Comparison of ENCODE assay signal across 11 mouse cellular contexts in the genomic region with DNA sequence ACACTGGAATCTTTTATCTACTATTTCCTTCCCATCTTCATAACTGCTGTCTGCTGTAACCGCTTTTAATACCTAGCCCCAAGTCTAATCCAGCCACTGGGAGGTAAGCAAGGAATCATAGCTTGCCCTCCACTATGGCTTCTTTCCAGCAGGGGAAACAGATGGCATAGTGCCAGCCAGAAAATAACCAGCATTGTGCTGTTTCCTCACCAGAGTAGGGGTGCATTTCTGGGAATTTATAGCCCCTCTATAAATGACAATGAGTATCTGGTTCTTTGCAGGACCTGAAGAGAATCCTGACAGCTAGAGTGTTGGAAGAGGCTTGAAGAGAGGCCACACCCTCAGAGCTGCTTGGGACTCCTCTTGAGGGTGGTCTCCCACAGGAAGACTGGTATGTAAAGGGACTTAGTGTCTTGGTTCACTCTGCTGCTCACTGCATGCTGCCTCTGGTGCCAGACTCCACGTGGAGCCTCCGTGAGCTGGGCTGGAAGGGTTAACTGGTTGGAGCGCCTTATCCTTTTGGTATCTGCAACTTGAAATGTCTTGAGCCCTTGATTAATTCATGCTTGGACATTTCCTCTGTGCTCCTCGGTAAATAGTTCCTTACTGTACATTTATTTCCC. TPM values are rescaled to one million over a fixed set of nuclear protein-coding genes. Genes with fewer than 3 reads are reported as not detected.
DNase-seq lines count a peak whose midpoint lies in the region; ATAC-seq lines count a peak whose summit lies in the region.
"Had no signal": no experiment of that assay in that cellular context is flagged by ENCODE, and none has a peak within 500 bp of the region (broad histone marks: within the 10 kb centered on the region; RNA-seq: fewer than 3 reads in every experiment).

No protein-coding gene starts in this region.

- no peak overlapping the region for H3K4me2 ChIP-seq in heart, embryonic 12.5 days
- no peak overlapping the region for H3K4me2 ChIP-seq in limb, embryonic 12.5 days
- H3K4me2 ChIP-seq in embryonic facial prominence, embryonic 12.5 days (replicated peaks) = peak overlapping the region; percentile 9; the same call in 1 of the 2 replicates
- H3K4me2 ChIP-seq in neural tube, embryonic 15.5 days = no peak overlapping the region

- H3K9ac ChIP-seq in heart, embryonic 12.5 days = no peak overlapping the region
- H3K9ac ChIP-seq in limb, embryonic 12.5 days (replicated peaks) = no peak overlapping the region
- H3K9ac ChIP-seq in embryonic facial prominence, embryonic 12.5 days = no peak overlapping the region
- H3K9ac ChIP-seq in neural tube, embryonic 15.5 days (replicated peaks) = no peak overlapping the region

- no peaks in the 10 kb centered on the region for H3K27me3 ChIP-seq in heart, embryonic 12.5 days (replicated peaks)
- no peaks in the 10 kb centered on the region for H3K27me3 ChIP-seq in limb, embryonic 12.5 days
- no peaks in the 10 kb centered on the region for H3K27me3 ChIP-seq in limb, embryonic 10.5 days (ENCODE audit: low read depth, poor library complexity, severe bottlenecking)
- no peaks in the 10 kb centered on the region for H3K27me3 ChIP-seq in embryonic facial prominence, embryonic 12.5 days
- no peaks in the 10 kb centered on the region for H3K27me3 ChIP-seq in neural tube, embryonic 15.5 days (replicated peaks)

- DNase-seq in heart, postnatal 4 days = no peak
- no peak for DNase-seq in limb, embryonic 10.5 days (ENCODE audit: low spot score)
- no peak for DNase-seq in layer of hippocampus, adult 11-12 months (ENCODE audit: low spot score)
- no peak for DNase-seq in layer of hippocampus, adult 18-20 months (ENCODE audit: low spot score in 2 of 2)
- DNase-seq: cerebellum, postnatal 14 days had no signal

- H3K4me1 ChIP-seq in heart, embryonic 12.5 days (replicated peaks) = peaks cover 67% of the 10 kb centered on the region
- peaks cover 40% of the 10 kb centered on the region for H3K4me1 ChIP-seq in limb, embryonic 12.5 days (replicated peaks)
- H3K4me1 ChIP-seq in limb, embryonic 10.5 days = peaks cover 32% of the 10 kb centered on the region
- H3K4me1 ChIP-seq in embryonic facial prominence, embryonic 12.5 days = peaks cover 27% of the 10 kb centered on the region
- H3K4me1 ChIP-seq in neural tube, embryonic 15.5 days = peaks cover 24% of the 10 kb centered on the region

- no peaks in the 10 kb centered on the region for H3K9me3 ChIP-seq in heart, embryonic 12.5 days (replicated peaks)
- H3K9me3 ChIP-seq in limb, embryonic 12.5 days = no peaks in the 10 kb centered on the region
- H3K9me3 ChIP-seq in limb, embryonic 10.5 days (replicated peaks) = no peaks in the 10 kb centered on the region
- no peaks in the 10 kb centered on the region for H3K9me3 ChIP-seq in embryonic facial prominence, embryonic 12.5 days
- no peaks in the 10 kb centered on the region for H3K9me3 ChIP-seq in neural tube, embryonic 15.5 days (replicated peaks)
- H3K9me3 ChIP-seq: hindbrain, embryonic 10.5 days had no signal

- ATAC-seq in heart, embryonic 12.5 days (ENCODE audit: insufficient number of reproducible peaks, low FRiP score) = no peak
- no peak for ATAC-seq in limb, embryonic 12.5 days (ENCODE audit: insufficient number of reproducible peaks, insufficient read depth, low FRiP score, low TSS enrichment, low read depth)
- 0 out of 2 replicates have a peak, but pooled peaks have one; percentile 53 for ATAC-seq in embryonic facial prominence, embryonic 12.5 days (ENCODE audit: insufficient number of reproducible peaks, insufficient read depth, low FRiP score, low TSS enrichment)
- ATAC-seq in neural tube, embryonic 15.5 days (ENCODE audit: low FRiP score) = 0 out of 2 replicates have a peak, but pooled peaks have one; percentile 42
- ATAC-seq: CD4-positive, CD25-positive, alpha-beta regulatory T cell, adult 4 months had no signal

- H3K4me3 ChIP-seq in heart, embryonic 12.5 days = no peak overlapping the region
- no peak overlapping the region for H3K4me3 ChIP-seq in limb, embryonic 12.5 days (replicated peaks)
- no peak overlapping the region for H3K4me3 ChIP-seq in limb, embryonic 10.5 days
- no peak overlapping the region for H3K4me3 ChIP-seq in embryonic facial prominence, embryonic 12.5 days
- no peak overlapping the region for H3K4me3 ChIP-seq in neural tube, embryonic 15.5 days (replicated peaks)
- H3K4me3 ChIP-seq: hindbrain, embryonic 10.5 days had no signal

- WGBS in heart, embryonic 12.5 days = 52% methylated on average over 5 of the region's 5 CpGs
- 58% methylated on average over 5 of the region's 5 CpGs for WGBS in limb, embryonic 12.5 days
- WGBS in limb, embryonic 10.5 days = 64% methylated on average over 5 of the region's 5 CpGs
- 50% methylated on average over 5 of the region's 5 CpGs for WGBS in embryonic facial prominence, embryonic 12.5 days
- 50% methylated on average over 5 of the region's 5 CpGs for WGBS in neural tube, embryonic 15.5 days

- peak overlapping the region; percentile 40 for H3K27ac ChIP-seq in heart, embryonic 12.5 days (ENCODE audit: poor library complexity, severe bottlenecking)
- peak overlapping the region; percentile 42 for H3K27ac ChIP-seq in limb, embryonic 12.5 days
- no peak overlapping the region for H3K27ac ChIP-seq in limb, embryonic 10.5 days
- H3K27ac ChIP-seq in embryonic facial prominence, embryonic 12.5 days = peak overlapping the region; percentile 76
- no peak overlapping the region for H3K27ac ChIP-seq in neural tube, embryonic 15.5 days (replicated peaks)

- H3K36me3 ChIP-seq in heart, embryonic 12.5 days = peaks cover 13% of the 10 kb centered on the region; the same call in 1 of the 2 replicates
- H3K36me3 ChIP-seq in limb, embryonic 12.5 days = peaks cover 11% of the 10 kb centered on the region; the same call in 1 of the 2 replicates
- H3K36me3 ChIP-seq in limb, embryonic 10.5 days = peaks cover 23% of the 10 kb centered on the region
- H3K36me3 ChIP-seq in embryonic facial prominence, embryonic 12.5 days = no peaks in the 10 kb centered on the region; the same call in 1 of the 2 replicates
- H3K36me3 ChIP-seq in neural tube, embryonic 15.5 days = no peaks in the 10 kb centered on the region
- H3K36me3 ChIP-seq: hindbrain, embryonic 10.5 days had no signal

RNA-seq across cellular contexts. Expression of a gene that starts 49.3 kb away (rescaled TPM):
- 50.0 and 58.0 TPM in 2 replicates for polyA plus RNA-seq in heart, embryonic 12.5 days (2016; fragmentation: Nextera tagmentation; extraction: Ambion mirVana)
- 10 to 100 TPM; 77.6 to 80.1 TPM for total RNA-seq in heart, postnatal 4 days (2021)
- 39.4 and 40.3 TPM in 2 replicates for polyA plus RNA-seq in limb, embryonic 12.5 days (2016; fragmentation: Nextera tagmentation; extraction: Ambion mirVana)
- polyA plus RNA-seq in limb, embryonic 10.5 days (2016; fragmentation: Nextera tagmentation; extraction: Ambion mirVana) = 38.6 and 45.3 TPM in 2 replicates
- 45.1 and 45.6 TPM in 2 replicates for polyA plus RNA-seq in embryonic facial prominence, embryonic 12.5 days (2016; fragmentation: Nextera tagmentation; extraction: Ambion mirVana)
- polyA plus RNA-seq in neural tube, embryonic 15.5 days (2015; fragmentation: Nextera tagmentation; extraction: Ambion mirVana) = 10.6 and 19.5 TPM in 2 replicates
- 1 to 10 TPM; 7.5 to 7.8 TPM for total RNA-seq in layer of hippocampus, adult 18-20 months (2021)

Comparison
In these comparisons a context has a peak if more than half of its experiments do, and no peak if none do; other contexts are left out.
1. H3K27ac ChIP-seq: peak in heart, embryonic 12.5 days (single experiment), limb, embryonic 12.5 days (single experiment) and embryonic facial prominence, embryonic 12.5 days (single experiment); none in limb, embryonic 10.5 days (single experiment) and neural tube, embryonic 15.5 days (single experiment).
2. ATAC-seq: peak in embryonic facial prominence, embryonic 12.5 days (single experiment) and neural tube, embryonic 15.5 days (single experiment); none in heart, embryonic 12.5 days (single experiment) and limb, embryonic 12.5 days (single experiment).